Mouse (Mus musculus) liver, adult (tissue): Measurements from ENCODE around the gene Atoh7.

Experiments
- GATA4 ChIP-seq: IDR thresholded peaks from 2 replicates; pipeline ENCODE4 v1.6.1; 2014; ENCODE audit warnings: mild to moderate bottlenecking, low read length; ENCODE audit not compliant: insufficient replicate concordance

The Atoh7 gene

GRCm38 (mm10) chr10:63127156-63127555 lies 27.7 kb downstream of the Atoh7 start:
- no peak for TF ChIP-seq GATA4

DNA sequence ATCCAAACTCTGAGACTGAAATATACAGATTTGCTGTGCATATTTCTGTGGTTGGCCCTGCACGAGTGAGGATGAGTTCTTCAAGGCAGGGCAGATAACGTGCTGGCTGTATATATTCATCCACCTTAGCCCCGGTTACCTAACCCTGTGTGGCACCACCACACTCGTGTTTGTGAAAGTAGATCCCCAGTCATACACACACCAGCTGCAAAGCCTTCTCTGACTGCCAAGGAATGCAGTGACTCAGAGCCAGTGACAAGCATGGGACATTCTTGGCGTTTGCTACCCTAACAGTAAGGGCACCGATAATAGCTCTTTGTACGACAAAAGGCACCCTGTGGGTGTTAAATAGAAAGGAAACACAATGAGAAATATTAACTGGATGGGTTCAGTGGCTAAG lies 28.8 kb downstream of the Atoh7 start:
- no peak for TF ChIP-seq GATA4

GRCm38 (mm10) chr10:63130500-63130899 lies 31.0 kb downstream of the Atoh7 start:
- TF ChIP-seq GATA4 = no peak

- no peak for TF ChIP-seq GATA4
Measured at GRCm38 (mm10) chr10:63132356-63132755, 32.9 kb downstream of the Atoh7 start.

GRCm38 (mm10) chr10:63133326-63133725 lies 33.9 kb downstream of the Atoh7 start:
- TF ChIP-seq GATA4 = no peak

DNA sequence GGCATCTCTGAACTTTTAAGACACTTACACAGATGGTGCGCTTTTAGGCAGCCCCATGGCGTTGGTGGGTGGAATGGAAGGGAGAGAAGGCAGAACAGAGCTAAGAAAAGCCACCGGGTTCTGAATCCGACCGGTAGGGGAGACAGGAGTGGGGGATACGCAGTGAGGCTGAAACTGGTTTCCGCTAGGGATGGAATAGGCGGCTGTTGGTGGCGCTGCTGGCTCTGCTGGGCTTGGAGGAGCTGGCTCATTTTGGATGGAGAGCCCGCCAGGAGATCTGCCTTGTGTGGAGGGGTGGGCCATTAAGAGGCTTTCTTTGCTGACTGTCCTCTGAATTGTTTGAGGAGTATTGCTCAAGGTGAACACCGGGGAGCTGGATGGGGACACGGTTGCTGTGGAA lies 36.2 kb downstream of the Atoh7 start:
- no peak for TF ChIP-seq GATA4

GRCm38 (mm10) chr10:63136436-63136835 lies 37.0 kb downstream of the Atoh7 start:
- no peak for TF ChIP-seq GATA4

DNA sequence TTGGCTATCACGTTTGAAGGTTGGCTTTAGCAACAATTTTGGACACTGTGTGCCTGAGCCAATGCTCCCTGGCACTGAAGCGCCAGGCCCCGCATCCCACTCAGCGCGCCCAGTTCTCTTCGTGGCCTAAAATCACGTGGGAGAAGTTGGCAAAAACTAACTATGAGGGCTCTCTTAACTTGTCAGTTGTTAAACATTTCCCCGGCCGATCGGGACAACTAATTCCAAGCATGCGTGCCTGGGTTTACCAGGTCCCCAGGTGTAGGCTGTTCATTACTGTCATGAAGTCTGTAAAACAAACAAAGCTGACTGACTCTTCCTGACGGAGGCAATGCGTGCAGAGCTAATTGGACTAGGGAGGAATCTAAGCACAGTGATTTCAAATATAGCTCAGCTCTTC lies 43.2 kb downstream of the Atoh7 start:
- TF ChIP-seq GATA4 = no peak
